Mouse (Mus musculus) erythroblast, embryonic 14.5 days (primary cell): ENCODE data around the gene Tenm3.

ENCODE experiments used
- GATA1 ChIP-seq: IDR thresholded peaks from 2 replicates; pipeline ENCODE4 v1.6.1; 2012; ENCODE audit warnings: low read length, inconsistent platforms, mixed read lengths
- TAL1 ChIP-seq: IDR thresholded peaks from 3 replicates; pipeline ENCODE4 v1.6.1; 2012; ENCODE audit warnings: low read length, inconsistent platforms, mixed read lengths

DNA sequence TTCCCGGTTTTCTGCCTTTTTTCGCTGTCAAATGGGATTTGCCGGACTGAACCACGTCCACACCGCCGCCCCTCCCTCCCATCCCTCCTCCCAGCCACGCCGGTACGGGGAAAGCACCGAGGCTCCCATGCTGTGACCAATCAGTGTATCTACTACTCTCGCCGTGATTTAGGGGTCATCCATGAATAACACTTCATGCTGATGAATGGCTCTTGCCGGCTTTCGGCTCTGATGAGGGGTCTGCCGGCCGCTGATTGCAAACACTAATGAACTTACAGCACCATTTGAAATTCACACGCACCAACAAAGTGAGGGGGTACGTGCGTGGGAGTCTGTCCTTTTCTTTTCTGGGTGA, at the start of gene Tenm3:
- TF ChIP-seq GATA1 (no peak), TAL1 (no peak)
